Mouse (Mus musculus) kidney, adult 2 months (tissue): ENCODE measurements around the gene Sufu. TPM values are rescaled to one million over a fixed set of nuclear protein-coding genes. Genes with fewer than 3 reads are reported as not detected.

Experiments
- DNase-seq: peaks from one replicate; pipeline ENCODE4 v3.0.0; 2021
- H3K27ac ChIP-seq: fragments of 200-500 bp; 2 replicates; pipeline ENCODE4 v1.5.1; 2012; ENCODE audit warnings: low read depth, low read length, control low read depth, inconsistent platforms; ENCODE audit not compliant: insufficient read depth
- H3K27me3 ChIP-seq: fragments of 200-500 bp; replicated peaks from 2 replicates; pipeline ENCODE4 v1.6.1; 2012; ENCODE audit warnings: mild to moderate bottlenecking, moderate library complexity, low read length, inconsistent platforms; ENCODE audit not compliant: control insufficient read depth, insufficient read depth
- H3K36me3 ChIP-seq: fragments of 200-500 bp; 2 replicates; pipeline ENCODE4 v1.6.1; 2012; ENCODE audit warnings: mild to moderate bottlenecking, moderate library complexity, low read length, inconsistent platforms; ENCODE audit not compliant: control insufficient read depth, insufficient read depth
- H3K4me1 ChIP-seq: fragments of 200-500 bp; 2 replicates; pipeline ENCODE4 v1.6.1; 2011; ENCODE audit warnings: low read length; ENCODE audit not compliant: control insufficient read depth, insufficient read depth
- H3K4me3 ChIP-seq: fragments of 200-500 bp; 2 replicates; pipeline ENCODE4 v1.5.1; 2011; ENCODE audit warnings: mild to moderate bottlenecking, low read depth, low read length, control low read depth; ENCODE audit not compliant: insufficient read depth
- CTCF ChIP-seq: fragments of 200-500 bp; conservative IDR thresholded peaks from 2 replicates; pipeline ENCODE4 v1.5.1; 2011; ENCODE audit warnings: low read depth, mild to moderate bottlenecking, control low read depth, low read length, moderate library complexity, mixed read lengths; ENCODE audit not compliant: insufficient read depth, insufficient read length
- POLR2A ChIP-seq: fragments of 200-500 bp; IDR thresholded peaks from one replicate; pipeline ENCODE4 v1.6.1; 2011; ENCODE audit warnings: low read depth, low read length, control low read depth
- WGBS: fragments of 180-500 bp; shearing (Covaris S2); methylation state at CpG from one replicate; pipeline ENCODE4 v1.1.7; 2018; 5-methylcytosine and 5-hydroxymethylcytosine counted together
- polyA plus RNA-seq: library from polyadenylated mRNA; depleted of rRNA; stranded (reverse); fragments of >200 nt; gene quantifications from 2 replicates; pipeline ENCODE4 v1.2.3, GENCODE M21; 2012

The Sufu gene
- polyA plus RNA-seq, 1 experiment, result 38.2 TPM

- Histone ChIP-seq H3K27me3 (no peaks in the 10 kb centered on the region), H3K27ac (peak overlapping the region; percentile 95), H3K4me1 (peaks cover 40% of the 10 kb centered on the region), H3K36me3 (peaks cover 1% of the 10 kb centered on the region; the same call in 1 of the 2 replicates), H3K4me3 (peak overlapping the region; percentile 79)
- WGBS, result 1% methylated on average over 21 of the region's 21 CpGs
- TF ChIP-seq CTCF (no peak), POLR2A (no peak)
- DNase-seq, result peak; percentile 94
Measured at GRCm38 (mm10) chr19:46503351-46504084, 106.8 kb downstream of the Sufu start.

DNA sequence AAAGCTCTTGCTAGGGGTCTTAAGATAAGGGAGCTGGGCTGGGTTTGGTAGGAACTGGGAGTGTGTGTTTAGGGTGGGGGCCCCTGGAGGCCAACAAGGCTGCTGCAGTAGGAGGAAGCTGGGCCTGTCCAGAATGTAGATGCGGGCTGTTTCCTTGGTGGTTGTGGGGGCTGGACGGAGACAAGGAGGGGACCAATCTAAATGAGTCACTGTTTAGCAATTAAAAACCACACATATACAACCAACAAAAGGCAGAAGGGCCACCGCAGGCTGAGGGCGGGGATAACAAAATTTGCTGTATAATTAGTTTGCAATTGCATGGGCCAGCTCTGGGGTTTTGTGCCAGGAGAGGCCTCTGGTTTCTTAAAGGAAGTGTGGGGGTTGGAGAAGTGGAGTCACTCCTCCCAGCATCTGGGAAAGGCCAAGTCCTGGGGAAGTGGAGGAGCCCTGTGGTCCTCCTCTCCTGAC, 107.4 kb downstream of the Sufu start:
- Histone ChIP-seq H3K27ac (peak overlapping the region; percentile 95), H3K36me3 (peaks cover 1% of the 10 kb centered on the region; the same call in 1 of the 2 replicates), H3K4me3 (peak overlapping the region; percentile 79), H3K4me1 (peaks cover 46% of the 10 kb centered on the region), H3K27me3 (no peaks in the 10 kb centered on the region)
- peak; percentile 81 for DNase-seq
- WGBS, result 1% methylated on average over 4 of the region's 4 CpGs
- no peak for TF ChIP-seq POLR2A
- peak; percentile 24; the same call in 1 of the 2 replicates for TF ChIP-seq CTCF

DNA sequence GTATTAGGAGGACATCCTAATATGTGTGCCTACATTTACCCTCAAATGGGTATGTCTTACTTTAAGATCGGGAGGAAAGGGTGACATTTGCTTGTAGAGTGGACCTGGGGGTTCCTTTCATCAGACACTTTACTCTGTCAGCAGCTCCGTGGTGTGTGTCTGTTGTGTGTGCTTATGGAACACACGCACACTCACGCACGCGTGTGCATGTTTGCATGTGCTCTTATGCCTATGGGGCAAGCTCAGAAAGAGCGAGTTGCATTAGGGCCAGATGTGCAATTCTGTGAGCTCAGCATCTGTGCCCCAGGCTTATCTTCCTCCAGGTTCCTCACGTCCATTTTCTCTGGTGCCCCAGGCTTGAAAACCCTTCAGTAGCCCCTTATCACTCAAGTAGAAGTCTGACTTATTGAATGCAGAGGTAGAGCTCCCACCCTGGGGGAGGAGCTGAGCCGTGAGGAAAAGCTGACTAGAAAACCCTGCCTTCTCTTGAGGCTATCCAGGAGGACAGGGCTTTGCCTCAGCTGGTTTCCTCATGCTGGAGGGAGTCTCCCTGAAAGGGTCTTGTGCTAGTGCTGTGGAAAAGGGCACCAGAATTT, 108.2 kb downstream of the Sufu start:
- no peaks in the 10 kb centered on the region for H3K27me3 ChIP-seq
- peaks cover 1% of the 10 kb centered on the region; the same call in 1 of the 2 replicates for H3K36me3 ChIP-seq
- peak overlapping the region; percentile 95 for H3K27ac ChIP-seq
- no peak for TF ChIP-seq POLR2A
- TF ChIP-seq CTCF, result no peak
- peaks cover 51% of the 10 kb centered on the region for H3K4me1 ChIP-seq
- 22% methylated on average over 9 of the region's 9 CpGs for WGBS
- H3K4me3 ChIP-seq, result peak overlapping the region; percentile 79
- no peak for DNase-seq

GRCm38 (mm10) chr19:46505646-46506371, 109.1 kb downstream of the Sufu start:
- 20% methylated on average over 8 of the region's 8 CpGs for WGBS
- peak overlapping the region; percentile 95 for H3K27ac ChIP-seq

GRCm38 (mm10) chr19:46506372-46506717, 109.6 kb downstream of the Sufu start:
- TF ChIP-seq CTCF, result no peak
- TF ChIP-seq POLR2A, result no peak
- Histone ChIP-seq H3K27me3 (no peaks in the 10 kb centered on the region), H3K36me3 (peaks cover 1% of the 10 kb centered on the region; the same call in 1 of the 2 replicates), H3K4me3 (peak overlapping the region; percentile 79; the same call in 1 of the 2 replicates), H3K27ac (peak overlapping the region; percentile 92), H3K4me1 (peaks cover 64% of the 10 kb centered on the region)
- WGBS, result 6% methylated on average over 3 of the region's 3 CpGs
- DNase-seq, result no peak

More at GRCm38 (mm10) chr19:46505646-46506371, 109.1 kb downstream of the Sufu start:
- no peak for DNase-seq
- TF ChIP-seq POLR2A (no peak), CTCF (no peak)
- Histone ChIP-seq H3K36me3 (peaks cover 1% of the 10 kb centered on the region; the same call in 1 of the 2 replicates), H3K4me1 (peaks cover 60% of the 10 kb centered on the region), H3K4me3 (peak overlapping the region; percentile 79), H3K27me3 (no peaks in the 10 kb centered on the region)

DNA sequence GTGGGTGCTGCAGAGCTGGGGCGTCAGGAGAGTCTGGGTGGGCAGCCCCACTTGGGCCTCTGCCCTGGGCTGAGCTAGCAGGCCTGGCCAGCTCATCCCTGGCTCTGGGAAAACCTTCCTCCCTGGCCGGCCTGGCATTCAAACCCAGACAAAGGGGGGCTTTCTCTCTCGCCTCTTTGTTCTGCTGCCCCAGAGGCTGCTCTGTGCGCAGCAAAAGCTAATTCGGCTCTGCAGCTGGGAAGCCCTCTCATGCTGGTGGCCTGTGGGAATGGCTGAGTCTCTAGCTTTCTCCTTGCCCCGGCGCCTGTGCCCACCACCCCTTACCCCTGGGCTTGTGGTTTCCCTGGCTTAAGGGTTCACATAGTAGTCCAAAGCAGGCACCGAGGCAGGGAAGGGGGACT, 110.5 kb downstream of the Sufu start:
- WGBS, result 44% methylated on average over 8 of the region's 8 CpGs
- Histone ChIP-seq H3K4me1 (peaks cover 69% of the 10 kb centered on the region), H3K36me3 (peaks cover 1% of the 10 kb centered on the region; the same call in 1 of the 2 replicates), H3K27me3 (no peaks in the 10 kb centered on the region), H3K27ac (peak overlapping the region; percentile 92), H3K4me3 (peak overlapping the region; percentile 1; the same call in 1 of the 2 replicates)
- DNase-seq, result no peak
- TF ChIP-seq CTCF, result no peak
- no peak for TF ChIP-seq POLR2A

GRCm38 (mm10) chr19:46507806-46508205, 111.1 kb downstream of the Sufu start:
- peaks cover 3% of the 10 kb centered on the region; the same call in 1 of the 2 replicates for H3K36me3 ChIP-seq
- no peak overlapping the region for H3K4me3 ChIP-seq
- peaks cover 69% of the 10 kb centered on the region for H3K4me1 ChIP-seq
- TF ChIP-seq POLR2A (no peak), CTCF (no peak)
- WGBS, result 8% methylated on average over 1 of the region's 1 CpGs
- H3K27ac ChIP-seq, result peak overlapping the region; percentile 92
- DNase-seq, result peak; percentile 94
- H3K27me3 ChIP-seq, result no peaks in the 10 kb centered on the region
